Mouse (Mus musculus) G1E (cell line): Measurements from ENCODE around the gene Rims1. TPM values are rescaled to one million over a fixed set of nuclear protein-coding genes. Genes with fewer than 3 reads are reported as not detected.

Experiments used
- ATAC-seq: 2 replicates; pipeline ENCODE4 v1.8.0; 2016; ENCODE audit warnings: mild to moderate bottlenecking; ENCODE audit not compliant: insufficient number of reproducible peaks, poor library complexity, low FRiP score, severe bottlenecking; ENCODE audit errors: extremely low read depth
- DNase-seq: peaks from one replicate; pipeline ENCODE4 v3.0.0; 2012; ENCODE audit warnings: low spot score
- H3K27me3 ChIP-seq: 2 replicates; pipeline ENCODE4 v1.6.1; 2012; ENCODE audit warnings: mild to moderate bottlenecking, low read length, inconsistent platforms; ENCODE audit not compliant: insufficient read depth
- H3K36me3 ChIP-seq: replicated peaks from 2 replicates; pipeline ENCODE3; 2012; ENCODE audit warnings: mild to moderate bottlenecking, inconsistent platforms
- H3K4me1 ChIP-seq: 2 replicates; pipeline ENCODE4 v1.6.1; 2012; ENCODE audit warnings: low read depth, low read length, inconsistent platforms, mixed read lengths; ENCODE audit not compliant: insufficient read depth
- H3K4me3 ChIP-seq: 2 replicates; pipeline ENCODE4 v1.5.1; 2012; ENCODE audit warnings: low read depth, mild to moderate bottlenecking, inconsistent platforms, low read length, moderate library complexity, mixed read lengths
- H3K9me3 ChIP-seq: replicated peaks from 2 replicates; pipeline ENCODE4 v1.6.1; 2012; ENCODE audit warnings: inconsistent platforms
- CTCF ChIP-seq: IDR thresholded peaks from 2 replicates; pipeline ENCODE4 v1.5.1; 2012; ENCODE audit warnings: low read depth, low read length, inconsistent platforms, mixed read lengths
- GATA1 ChIP-seq: IDR thresholded peaks from 2 replicates; pipeline ENCODE4 v1.6.1; 2012; ENCODE audit warnings: borderline replicate concordance, low read length, inconsistent platforms, mixed read lengths
- GATA2 ChIP-seq: IDR thresholded peaks from 2 replicates; pipeline ENCODE4 v1.6.1; 2012; ENCODE audit warnings: low read depth, low read length, inconsistent platforms, borderline replicate concordance
- POLR2AphosphoS5 ChIP-seq: IDR thresholded peaks from 2 replicates; pipeline ENCODE4 v1.6.1; 2012; ENCODE audit warnings: low read depth, low read length, inconsistent platforms; ENCODE audit not compliant: insufficient replicate concordance
- TAL1 ChIP-seq: conservative IDR thresholded peaks from 2 replicates; pipeline ENCODE4 v1.6.1; 2012; ENCODE audit warnings: low read depth, low read length, inconsistent platforms, mixed read lengths
- polyA plus RNA-seq: library from polyadenylated mRNA; stranded (reverse); fragments of >175 nt; gene quantifications from 2 replicates; pipeline ENCODE4 v1.2.3, GENCODE M21; 2012
- total RNA-seq, 2 experiments: library from RNA; stranded (forward) in 1 of 2; stranded (reverse) in 1 of 2; fragments of 200-1000 nt in 1 of 2; fragments of >200 nt in 1 of 2; fragmentation: Nextera tagmentation in 1 of 2; gene quantifications; 2 replicates each; pipeline ENCODE4 v1.2.3; 2014 to 2017

The Rims1 gene
- total and polyA plus RNA-seq, 3 experiments: 0.11 TPM; not detected in 2

GRCm38 (mm10) chr1:22535049-22535448 lies 270.7 kb downstream of the Rims1 start:
- no peaks in the 10 kb centered on the region for H3K36me3 ChIP-seq
- TF ChIP-seq POLR2AphosphoS5 (no peak), TAL1 (no peak), GATA1 (no peak), GATA2 (no peak), CTCF (no peak)
- DNase-seq: no peak
- H3K9me3 ChIP-seq: peaks cover 10% of the 10 kb centered on the region
- no peak for ATAC-seq
- H3K4me1 ChIP-seq: no peaks in the 10 kb centered on the region; the same call in 1 of the 2 replicates
- H3K27me3 ChIP-seq: peaks cover 8% of the 10 kb centered on the region; the same call in 1 of the 2 replicates
- H3K4me3 ChIP-seq: no peak overlapping the region

- TF ChIP-seq GATA1 (no peak), TAL1 (no peak), POLR2AphosphoS5 (no peak)
- no peak for DNase-seq
- Histone ChIP-seq H3K9me3 (peaks cover 10% of the 10 kb centered on the region), H3K4me1 (no peaks in the 10 kb centered on the region; the same call in 1 of the 2 replicates), H3K36me3 (no peaks in the 10 kb centered on the region), H3K4me3 (peak overlapping the region; percentile 3), H3K27me3 (peaks cover 8% of the 10 kb centered on the region; the same call in 1 of the 2 replicates)
- no peak for ATAC-seq
Observed at GRCm38 (mm10) chr1:22533146-22534096, 272.4 kb downstream of the Rims1 start.

- no peak for ATAC-seq
- Histone ChIP-seq H3K9me3 (no peaks in the 10 kb centered on the region), H3K4me1 (no peaks in the 10 kb centered on the region), H3K4me3 (no peak overlapping the region), H3K36me3 (no peaks in the 10 kb centered on the region), H3K27me3 (0 out of 2 replicates have a peak, but pooled peaks cover 4% of the 10 kb centered on the region)
- no peak for DNase-seq
- no peak for TF ChIP-seq TAL1
- TF ChIP-seq GATA1: no peak
- TF ChIP-seq GATA2: no peak
- no peak for TF ChIP-seq CTCF
- TF ChIP-seq POLR2AphosphoS5: no peak
Observed at GRCm38 (mm10) chr1:22515103-22515502, 290.7 kb downstream of the Rims1 start.

GRCm38 (mm10) chr1:22512421-22512820 lies 293.4 kb downstream of the Rims1 start:
- ATAC-seq (no peak), DNase-seq (no peak)
- no peaks in the 10 kb centered on the region for H3K9me3 ChIP-seq
- H3K4me1 ChIP-seq: no peaks in the 10 kb centered on the region
- H3K36me3 ChIP-seq: no peaks in the 10 kb centered on the region
- H3K4me3 ChIP-seq: no peak overlapping the region
- TF ChIP-seq POLR2AphosphoS5 (no peak), GATA1 (no peak)
- H3K27me3 ChIP-seq: 0 out of 2 replicates have a peak, but pooled peaks cover 4% of the 10 kb centered on the region

GRCm38 (mm10) chr1:22511614-22512013 lies 294.2 kb downstream of the Rims1 start:
- Histone ChIP-seq H3K4me3 (no peak overlapping the region), H3K4me1 (no peaks in the 10 kb centered on the region), H3K27me3 (0 out of 2 replicates have a peak, but pooled peaks cover 4% of the 10 kb centered on the region), H3K9me3 (no peaks in the 10 kb centered on the region), H3K36me3 (no peaks in the 10 kb centered on the region)
- ATAC-seq (no peak), DNase-seq (no peak)
- TF ChIP-seq GATA1: no peak
- no peak for TF ChIP-seq POLR2AphosphoS5
- no peak for TF ChIP-seq GATA2
- no peak for TF ChIP-seq CTCF
- no peak for TF ChIP-seq TAL1

- TF ChIP-seq GATA2 (no peak), GATA1 (no peak)
Observed at GRCm38 (mm10) chr1:22508735-22509615, 296.8 kb downstream of the Rims1 start.

More at GRCm38 (mm10) chr1:22508735-22509615, 296.8 kb downstream of the Rims1 start:
- DNase-seq: no peak
- 0 out of 2 replicates have a peak, but pooled peaks cover 4% of the 10 kb centered on the region for H3K27me3 ChIP-seq
- no peak for ATAC-seq
- H3K9me3 ChIP-seq: no peaks in the 10 kb centered on the region
- no peaks in the 10 kb centered on the region for H3K4me1 ChIP-seq
- no peaks in the 10 kb centered on the region for H3K36me3 ChIP-seq
- no peak overlapping the region for H3K4me3 ChIP-seq
